Mouse (Mus musculus): ENCODE measurements at regions not wholly inside any gene's neighbourhood (a gene's known extent, or its start where the extent isn't known, plus 50 kb on each side); places are given as distances from the start of the nearest gene placed in this dataset.
A peak's percentile ranks its signal among the peaks of the same experiment; 100 is the strongest.

DNA sequence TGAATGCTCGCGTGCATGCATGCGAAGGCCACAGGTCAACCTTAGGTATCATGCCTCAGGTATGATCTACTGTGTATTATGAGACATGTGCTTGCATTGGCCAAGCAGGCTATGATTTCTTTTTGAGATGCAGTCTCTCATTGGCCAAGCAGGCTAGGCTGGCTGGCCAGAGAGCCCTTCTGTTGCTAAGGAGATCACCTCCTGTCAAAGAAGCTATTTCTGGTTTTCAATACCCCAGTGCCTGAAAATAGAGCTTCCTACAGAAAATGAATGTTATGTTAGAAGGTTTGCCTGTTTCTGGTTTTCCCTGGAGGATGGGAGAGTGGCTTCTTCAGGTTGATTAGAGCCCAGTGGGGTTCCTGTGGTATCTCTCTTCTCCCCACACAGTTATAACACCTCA, 1474.3 kb upstream of the Gm6569 start:
- Histone ChIP-seq H3K9ac (replicated peaks; ENCODE audit: low read length, poor library complexity, severe bottlenecking) (no peak overlapping the region), H3K27ac (ENCODE audit: low read depth, low read length) (no peak overlapping the region), H3K36me3 (ENCODE audit: insufficient read depth, low read length) (no peaks in the 10 kb centered on the region), H3K9me3 (ENCODE audit: low read length) (no peaks in the 10 kb centered on the region), H3K4me2 (ENCODE audit: low read depth, low read length, poor library complexity, severe bottlenecking) (no peak overlapping the region), H3K27me3 (ENCODE audit: insufficient read depth, low read length) (no peaks in the 10 kb centered on the region), H3K4me3 (ENCODE audit: low read depth, low read length) (no peak overlapping the region), H3K4me1 (ENCODE audit: insufficient read depth, low read length) (0 out of 2 replicates have a peak, but pooled peaks cover 4% of the 10 kb centered on the region)
- no peak for TF ChIP-seq CTCF (IDR thresholded peaks at IDR 0.05)
- 97% methylated on average over 3 of the region's 3 CpGs for WGBS
- DNase-seq (ENCODE audit: low spot score) (peak; percentile 58), ATAC-seq (ENCODE audit: low FRiP score) (peak; percentile 67; the same call in 1 of the 2 replicates)

DNA sequence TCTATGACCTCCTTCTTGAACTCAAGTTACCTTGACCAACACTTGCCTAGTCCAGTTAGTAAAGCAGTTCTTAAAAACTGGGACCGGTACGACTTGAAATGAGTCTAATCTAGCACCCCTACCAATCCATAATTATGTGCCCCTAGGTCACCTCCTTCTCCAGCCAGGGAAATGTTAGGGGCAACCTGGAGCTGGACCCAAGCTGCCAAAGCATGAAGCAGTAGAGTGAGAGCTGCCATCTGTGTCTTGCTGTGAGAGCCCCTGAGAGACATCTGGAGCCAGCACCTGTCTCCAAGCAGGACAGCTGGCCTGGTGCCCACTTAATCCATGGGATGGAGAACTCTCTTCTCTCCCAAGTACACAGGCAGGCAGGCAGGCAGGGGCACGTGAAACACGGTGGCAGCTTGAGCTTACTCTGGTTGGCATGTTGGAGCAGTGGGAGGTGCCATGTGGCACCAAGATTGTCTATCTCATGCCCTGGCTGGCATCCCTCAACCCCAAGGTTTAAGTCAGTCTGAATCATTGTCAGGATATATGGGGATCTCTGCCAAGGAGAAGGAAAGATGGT, 1473.8 kb upstream of the Gm6569 start:
- TF ChIP-seq CTCF (IDR thresholded peaks at IDR 0.05) = no peak
- peak; percentile 94 for DNase-seq (ENCODE audit: low spot score)
- Histone ChIP-seq H3K27me3 (ENCODE audit: insufficient read depth, low read length) (no peaks in the 10 kb centered on the region), H3K9ac (replicated peaks; ENCODE audit: low read length, poor library complexity, severe bottlenecking) (no peak overlapping the region), H3K4me1 (ENCODE audit: insufficient read depth, low read length) (0 out of 2 replicates have a peak, but pooled peaks cover 4% of the 10 kb centered on the region), H3K4me2 (ENCODE audit: low read depth, low read length, poor library complexity, severe bottlenecking) (no peak overlapping the region), H3K4me3 (ENCODE audit: low read depth, low read length) (no peak overlapping the region), H3K27ac (ENCODE audit: low read depth, low read length) (no peak overlapping the region), H3K36me3 (ENCODE audit: insufficient read depth, low read length) (no peaks in the 10 kb centered on the region), H3K9me3 (ENCODE audit: low read length) (no peaks in the 10 kb centered on the region)
- 89% methylated on average over 4 of the region's 4 CpGs for WGBS
- ATAC-seq (ENCODE audit: low FRiP score) = peak; percentile 69; the same call in 1 of the 2 replicates

DNA sequence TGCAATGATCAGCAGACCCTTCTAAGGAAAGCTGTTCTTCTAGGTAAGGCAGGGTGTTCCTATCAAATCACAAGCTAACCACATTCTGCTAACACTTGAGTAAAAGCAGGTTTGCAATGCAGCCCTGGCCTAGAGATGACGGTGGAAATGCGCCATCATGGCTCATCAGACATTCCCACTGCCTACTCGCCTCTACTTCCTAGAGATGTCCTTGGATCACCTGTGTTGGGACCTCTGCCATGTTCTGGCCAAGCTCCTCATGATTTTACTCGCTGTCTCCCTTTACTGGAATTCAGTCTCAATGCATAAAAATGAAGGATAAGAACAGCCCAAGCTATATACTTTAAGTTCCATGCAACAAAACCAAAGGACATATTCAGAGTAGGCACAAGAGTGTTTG, 1461.3 kb upstream of the Gm6569 start:
- WGBS = 95% methylated on average over 4 of the region's 4 CpGs
- no peak overlapping the region for H3K9ac ChIP-seq (replicated peaks; ENCODE audit: low read length, poor library complexity, severe bottlenecking)
- H3K27ac ChIP-seq (ENCODE audit: low read depth, low read length) = no peak overlapping the region
- no peak overlapping the region for H3K4me3 ChIP-seq (ENCODE audit: low read depth, low read length)
- no peaks in the 10 kb centered on the region for H3K4me1 ChIP-seq (ENCODE audit: insufficient read depth, low read length)
- ATAC-seq (ENCODE audit: low FRiP score) = no peak
- H3K27me3 ChIP-seq (ENCODE audit: insufficient read depth, low read length) = no peaks in the 10 kb centered on the region
- no peak for TF ChIP-seq CTCF (IDR thresholded peaks at IDR 0.05)
- no peak overlapping the region for H3K4me2 ChIP-seq (ENCODE audit: low read depth, low read length, poor library complexity, severe bottlenecking)
- no peaks in the 10 kb centered on the region for H3K36me3 ChIP-seq (ENCODE audit: insufficient read depth, low read length)
- DNase-seq (ENCODE audit: low spot score) = no peak
- no peaks in the 10 kb centered on the region for H3K9me3 ChIP-seq (ENCODE audit: low read length)

DNA sequence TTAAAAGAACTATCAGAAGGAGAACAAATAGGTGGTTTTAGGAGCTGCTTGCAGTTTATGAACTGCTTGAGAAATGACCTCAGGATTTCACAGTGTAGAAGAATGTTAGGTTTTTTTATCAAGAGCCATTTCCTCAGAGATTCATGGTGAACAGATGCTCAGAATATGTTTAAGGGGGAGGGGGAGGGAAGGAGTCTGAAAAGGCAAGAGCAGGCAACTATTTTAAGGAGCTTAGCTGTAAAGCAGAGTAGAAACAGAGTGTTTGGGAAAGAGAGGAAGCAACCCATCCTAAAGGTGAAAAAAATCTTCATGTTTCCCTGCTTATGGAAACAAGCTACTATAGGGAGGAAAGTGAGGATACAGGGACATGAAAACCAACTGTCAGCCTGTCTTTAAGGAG, 1457.2 kb upstream of the Gm6569 start:
- no peak overlapping the region for H3K4me2 ChIP-seq (ENCODE audit: low read depth, low read length, poor library complexity, severe bottlenecking)
- no peak for DNase-seq (ENCODE audit: low spot score)
- no peak overlapping the region for H3K9ac ChIP-seq (replicated peaks; ENCODE audit: low read length, poor library complexity, severe bottlenecking)
- ATAC-seq (ENCODE audit: low FRiP score) = no peak
- no peaks in the 10 kb centered on the region for H3K36me3 ChIP-seq (ENCODE audit: insufficient read depth, low read length)
- H3K27ac ChIP-seq (ENCODE audit: low read depth, low read length) = no peak overlapping the region
- TF ChIP-seq CTCF (IDR thresholded peaks at IDR 0.05) = no peak
- H3K27me3 ChIP-seq (ENCODE audit: insufficient read depth, low read length) = no peaks in the 10 kb centered on the region
- H3K4me3 ChIP-seq (ENCODE audit: low read depth, low read length) = no peak overlapping the region
- H3K4me1 ChIP-seq (ENCODE audit: insufficient read depth, low read length) = no peaks in the 10 kb centered on the region
- H3K9me3 ChIP-seq (ENCODE audit: low read length) = no peaks in the 10 kb centered on the region

DNA sequence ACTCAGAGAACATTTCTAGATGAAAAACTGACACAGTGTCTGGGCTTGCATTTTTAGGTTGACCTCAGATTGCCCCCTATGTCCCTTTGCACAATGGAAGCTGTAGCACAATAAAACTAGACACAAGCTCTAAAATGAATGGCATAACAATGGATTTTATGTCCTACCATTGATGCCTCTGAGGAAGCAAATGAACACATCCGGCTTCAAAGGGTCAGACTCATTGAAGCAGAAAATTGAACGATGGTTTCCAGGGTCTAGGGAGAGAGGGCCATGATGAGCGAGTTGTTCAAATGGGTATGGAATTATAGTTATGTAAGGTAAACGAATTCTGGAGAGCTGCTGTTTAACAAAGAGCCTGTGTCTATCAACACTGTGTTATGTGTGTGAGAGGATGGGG, 1455.1 kb upstream of the Gm6569 start:
- WGBS = 34% methylated on average over 4 of the region's 4 CpGs
- Histone ChIP-seq H3K27me3 (ENCODE audit: insufficient read depth, low read length) (no peaks in the 10 kb centered on the region), H3K9ac (replicated peaks; ENCODE audit: low read length, poor library complexity, severe bottlenecking) (no peak overlapping the region)

DNA sequence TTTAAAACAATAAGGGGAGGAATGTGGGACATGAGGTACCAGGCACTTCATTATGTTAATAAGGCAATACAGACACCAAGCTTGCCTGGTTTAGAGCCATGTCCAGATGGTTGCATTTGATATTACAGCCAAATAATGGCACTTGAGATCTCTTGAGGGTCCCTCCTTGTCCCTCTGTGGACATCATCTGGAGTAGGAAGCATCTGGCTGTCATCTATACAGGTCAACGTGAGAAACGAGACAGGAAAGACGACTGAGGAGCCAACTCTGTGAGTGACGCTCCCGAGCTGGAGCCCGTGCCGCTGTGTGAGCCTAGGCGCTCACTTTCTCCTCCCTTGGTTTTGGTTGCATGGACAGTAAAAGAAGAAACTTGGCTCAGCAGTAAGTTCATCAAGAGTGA, 1453.2 kb upstream of the Gm6569 start:
- Histone ChIP-seq H3K9me3 (ENCODE audit: low read length) (no peaks in the 10 kb centered on the region), H3K4me2 (ENCODE audit: low read depth, low read length, poor library complexity, severe bottlenecking) (no peak overlapping the region), H3K27me3 (ENCODE audit: insufficient read depth, low read length) (no peaks in the 10 kb centered on the region), H3K36me3 (ENCODE audit: insufficient read depth, low read length) (no peaks in the 10 kb centered on the region), H3K27ac (ENCODE audit: low read depth, low read length) (no peak overlapping the region), H3K4me3 (ENCODE audit: low read depth, low read length) (no peak overlapping the region), H3K9ac (replicated peaks; ENCODE audit: low read length, poor library complexity, severe bottlenecking) (no peak overlapping the region), H3K4me1 (ENCODE audit: insufficient read depth, low read length) (no peaks in the 10 kb centered on the region)
- 79% methylated on average over 8 of the region's 8 CpGs for WGBS
- no peak for DNase-seq (ENCODE audit: low spot score)
- ATAC-seq (ENCODE audit: low FRiP score) = no peak
- no peak for TF ChIP-seq CTCF (IDR thresholded peaks at IDR 0.05)

More for the DNA sequence above, 1455.1 kb upstream of the Gm6569 start:
- no peak for TF ChIP-seq CTCF (IDR thresholded peaks at IDR 0.05)
- no peak overlapping the region for H3K27ac ChIP-seq (ENCODE audit: low read depth, low read length)
- no peaks in the 10 kb centered on the region for H3K4me1 ChIP-seq (ENCODE audit: insufficient read depth, low read length)
- ATAC-seq (ENCODE audit: low FRiP score) (no peak), DNase-seq (ENCODE audit: low spot score) (no peak)
- no peaks in the 10 kb centered on the region for H3K36me3 ChIP-seq (ENCODE audit: insufficient read depth, low read length)
- no peak overlapping the region for H3K4me3 ChIP-seq (ENCODE audit: low read depth, low read length)
- H3K4me2 ChIP-seq (ENCODE audit: low read depth, low read length, poor library complexity, severe bottlenecking) = no peak overlapping the region
- H3K9me3 ChIP-seq (ENCODE audit: low read length) = no peaks in the 10 kb centered on the region
